Comparison of ENCODE assay signal across 8 mouse cellular contexts in the genomic region with DNA sequence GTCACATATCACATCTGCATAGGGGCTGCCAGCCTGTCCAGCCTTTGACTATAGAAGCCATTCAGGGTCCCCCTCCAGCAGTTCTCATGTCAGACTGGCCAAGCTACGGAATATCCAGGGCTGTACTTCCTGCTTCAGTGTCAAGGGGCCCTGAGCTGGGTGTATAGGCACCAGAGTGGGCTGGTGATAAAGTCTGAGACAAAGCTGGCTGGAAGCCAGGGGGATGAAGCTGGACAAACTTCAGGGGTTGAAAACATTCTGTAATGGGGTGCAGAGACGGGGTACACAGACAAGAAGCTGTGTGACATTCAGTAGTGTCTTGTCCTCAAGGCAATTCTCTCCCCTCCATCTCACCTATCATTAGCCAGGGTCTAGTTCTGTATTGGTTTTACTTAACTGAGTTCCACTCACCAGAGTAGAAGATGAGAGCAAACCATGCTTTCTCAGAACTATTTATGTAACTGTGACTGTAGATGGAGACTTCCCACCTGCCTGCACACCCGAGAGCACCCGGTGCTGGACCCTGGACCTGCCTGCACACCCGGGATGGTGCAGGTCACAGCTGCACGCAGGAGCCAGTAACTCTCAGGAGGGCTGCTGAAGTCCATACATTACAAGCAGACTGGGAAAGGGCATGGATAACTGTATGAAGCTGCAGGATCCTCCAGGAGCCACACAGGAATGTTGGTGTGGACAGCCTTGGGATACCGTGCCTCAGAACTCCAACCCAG. TPM values are rescaled to one million over a fixed set of nuclear protein-coding genes. Genes with fewer than 3 reads are reported as not detected.
DNase-seq lines count a peak whose midpoint lies in the region; ATAC-seq and TF ChIP-seq lines count a peak whose summit lies in the region.

No protein-coding gene starts in this region.

- H3K4me1 ChIP-seq in megakaryocyte, embryonic 14.5 days, result peaks cover 61% of the 10 kb centered on the region
- peaks cover 37% of the 10 kb centered on the region for H3K4me1 ChIP-seq in heart, embryonic 15.5 days (replicated peaks)
- H3K4me1 ChIP-seq in stomach, postnatal 0 days (replicated peaks; ENCODE audit: control insufficient read depth, insufficient read depth), result peaks cover 6% of the 10 kb centered on the region; the same call in 1 of the 2 replicates

- H3K9ac ChIP-seq in heart, embryonic 15.5 days, result peak overlapping the region; percentile 45
- H3K9ac ChIP-seq in stomach, postnatal 0 days (ENCODE audit: low read length), result peak overlapping the region; percentile 55

- no peaks in the 10 kb centered on the region for H3K27me3 ChIP-seq in megakaryocyte, embryonic 14.5 days (replicated peaks)
- H3K27me3 ChIP-seq in heart, embryonic 15.5 days, result no peaks in the 10 kb centered on the region
- no peaks in the 10 kb centered on the region for H3K27me3 ChIP-seq in stomach, postnatal 0 days (ENCODE audit: control insufficient read depth, insufficient read depth, low read length)

- H3K27ac ChIP-seq in heart, embryonic 15.5 days, result peak overlapping the region; percentile 71
- 0 out of 2 replicates have a peak overlapping the region, but pooled peaks have one; percentile 30 for H3K27ac ChIP-seq in stomach, postnatal 0 days (replicated peaks)

- peak overlapping the region; percentile 96 for H3K4me3 ChIP-seq in megakaryocyte, embryonic 14.5 days (replicated peaks)
- peak overlapping the region; percentile 52 for H3K4me3 ChIP-seq in heart, embryonic 15.5 days
- peak overlapping the region; percentile 53 for H3K4me3 ChIP-seq in stomach, postnatal 0 days (ENCODE audit: low read depth, low read length)

- 36% methylated on average over 7 of the region's 7 CpGs for whole genome bisulfite sequencing in heart, embryonic 15.5 days
- WGBS in stomach, postnatal 0 days, result 33% methylated on average over 7 of the region's 7 CpGs

- no peak for ATAC-seq in megakaryocyte, adult 5-6 weeks (ENCODE audit: poor library complexity, severe bottlenecking)
- no peak for ATAC-seq in heart, embryonic 15.5 days (replicated peaks; ENCODE audit: insufficient number of reproducible peaks, insufficient read depth, low FRiP score, low read depth)
- ATAC-seq in stomach, postnatal 0 days (ENCODE audit: low FRiP score, low TSS enrichment), result 0 out of 2 replicates have a peak, but pooled peaks have one; percentile 30

- peaks cover 36% of the 10 kb centered on the region for H3K36me3 ChIP-seq in megakaryocyte, embryonic 14.5 days (replicated peaks; ENCODE audit: low read length)
- H3K36me3 ChIP-seq in heart, embryonic 15.5 days, result peaks cover 7% of the 10 kb centered on the region; the same call in 1 of the 2 replicates
- H3K36me3 ChIP-seq in stomach, postnatal 0 days (ENCODE audit: control insufficient read depth, insufficient read depth, low read length), result peaks cover 6% of the 10 kb centered on the region; the same call in 1 of the 2 replicates

- peak overlapping the region; percentile 79 for H3K4me2 ChIP-seq in heart, embryonic 15.5 days
- H3K4me2 ChIP-seq in stomach, postnatal 0 days (replicated peaks; ENCODE audit: low read depth), result peak overlapping the region; percentile 76

- no peaks in the 10 kb centered on the region for H3K9me3 ChIP-seq in megakaryocyte, embryonic 14.5 days
- no peaks in the 10 kb centered on the region for H3K9me3 ChIP-seq in heart, embryonic 15.5 days (replicated peaks)
- no peaks in the 10 kb centered on the region for H3K9me3 ChIP-seq in stomach, postnatal 0 days (ENCODE audit: control insufficient read depth, low read length)

- DNase-seq in kidney, postnatal 4 days, result peak; percentile 32 to 55
- peak; percentile 35 for DNase-seq in stomach, postnatal 0 days (ENCODE audit: low spot score)
- no peak for DNase-seq in B cell, adult 2 months
- no peak for DNase-seq in urinary bladder, adult 2 months (ENCODE audit: low spot score)
- DNase-seq in testis, postnatal 14 days (ENCODE audit: low spot score), result no peak

- TF ChIP-seq EP300 in stomach, postnatal 0 days (optimal IDR thresholded peaks at IDR 0.05), result no peak

- TF ChIP-seq CTCF in stomach, postnatal 0 days (IDR thresholded peaks at IDR 0.05; ENCODE audit: low read depth), result no peak

RNA-seq across cellular contexts. Expression of a gene that starts 1.9 kb away (rescaled TPM):
- polyA plus RNA-seq in megakaryocyte, embryonic 14.5 days (2012; ENCODE audit: insufficient read depth, low replicate concordance), result 5.0 TPM in 1 of 2 replicates, not detected in the other
- 59.0 and 67.2 TPM in 2 replicates for total RNA-seq in megakaryocyte, adult 5-6 weeks (2015)
- total RNA-seq in megakaryocyte, adult 5-6 weeks (2017), result 54.1 and 62.0 TPM in 2 replicates
- polyA plus RNA-seq in heart, embryonic 15.5 days (2015; fragmentation: Nextera tagmentation; extraction: Ambion mirVana), result 8.9 and 13.6 TPM in 2 replicates
- 12.8 and 14.4 TPM in 2 replicates for polyA plus RNA-seq in stomach, postnatal 0 days (2015; fragmentation: Nextera tagmentation; extraction: Ambion mirVana)
- 30.5 and 54.8 TPM in 2 replicates for polyA plus RNA-seq in urinary bladder, adult 2 months (2012; rRNA removed)

RNA-seq across cellular contexts. Expression of a gene that starts 32.5 kb away (rescaled TPM):
- polyA plus RNA-seq in megakaryocyte, embryonic 14.5 days (2012; ENCODE audit: insufficient read depth, low replicate concordance), result 0.45 TPM in 1 of 2 replicates, not detected in the other
- total RNA-seq in megakaryocyte, adult 5-6 weeks (2015), result 13.1 and 15.9 TPM in 2 replicates
- total RNA-seq in megakaryocyte, adult 5-6 weeks (2017), result 12.0 and 15.0 TPM in 2 replicates
- polyA plus RNA-seq in heart, embryonic 15.5 days (2015; fragmentation: Nextera tagmentation; extraction: Ambion mirVana), result 0.25 and 0.30 TPM in 2 replicates
- 0.22 and 0.33 TPM in 2 replicates for polyA plus RNA-seq in stomach, postnatal 0 days (2015; fragmentation: Nextera tagmentation; extraction: Ambion mirVana)
- 0.98 and 1.6 TPM in 2 replicates for polyA plus RNA-seq in urinary bladder, adult 2 months (2012; rRNA removed)

RNA-seq across cellular contexts. Expression of a gene that starts 43.1 kb away (rescaled TPM):
- 18.6 and 145 TPM in 2 replicates for polyA plus RNA-seq in megakaryocyte, embryonic 14.5 days (2012; ENCODE audit: insufficient read depth, low replicate concordance)
- total RNA-seq in megakaryocyte, adult 5-6 weeks (2015), result 6.1 and 8.5 TPM in 2 replicates
- total RNA-seq in megakaryocyte, adult 5-6 weeks (2017), result 4.6 and 12.1 TPM in 2 replicates
- 3.2 and 3.7 TPM in 2 replicates for polyA plus RNA-seq in heart, embryonic 15.5 days (2015; fragmentation: Nextera tagmentation; extraction: Ambion mirVana)
- polyA plus RNA-seq in stomach, postnatal 0 days (2015; fragmentation: Nextera tagmentation; extraction: Ambion mirVana), result 5.0 and 7.3 TPM in 2 replicates
- polyA plus RNA-seq in urinary bladder, adult 2 months (2012; rRNA removed), result 20.8 and 23.2 TPM in 2 replicates

RNA-seq across cellular contexts. Expression of a gene that starts 43.6 kb away (rescaled TPM):
- 1.6 and 5.7 TPM in 2 replicates for polyA plus RNA-seq in megakaryocyte, embryonic 14.5 days (2012; ENCODE audit: insufficient read depth, low replicate concordance)
- total RNA-seq in megakaryocyte, adult 5-6 weeks (2015), result 0.51 and 0.68 TPM in 2 replicates
- total RNA-seq in megakaryocyte, adult 5-6 weeks (2017), result 0.18 and 0.57 TPM in 2 replicates
- polyA plus RNA-seq in heart, embryonic 15.5 days (2015; fragmentation: Nextera tagmentation; extraction: Ambion mirVana), result 0.75 and 0.84 TPM in 2 replicates
- polyA plus RNA-seq in stomach, postnatal 0 days (2015; fragmentation: Nextera tagmentation; extraction: Ambion mirVana), result 3.0 and 3.4 TPM in 2 replicates
- polyA plus RNA-seq in urinary bladder, adult 2 months (2012; rRNA removed), result 14.9 and 16.1 TPM in 2 replicates

RNA-seq across cellular contexts. Expression of a gene that starts 52.4 kb away (rescaled TPM):
- 18.6 and 56.2 TPM in 2 replicates for polyA plus RNA-seq in megakaryocyte, embryonic 14.5 days (2012; ENCODE audit: insufficient read depth, low replicate concordance)
- total RNA-seq in megakaryocyte, adult 5-6 weeks (2015), result 11.8 and 13.6 TPM in 2 replicates
- total RNA-seq in megakaryocyte, adult 5-6 weeks (2017), result 39.2 and 43.7 TPM in 2 replicates
- 4.3 TPM in 2 replicates for polyA plus RNA-seq in heart, embryonic 15.5 days (2015; fragmentation: Nextera tagmentation; extraction: Ambion mirVana)
- 3.6 and 4.0 TPM in 2 replicates for polyA plus RNA-seq in stomach, postnatal 0 days (2015; fragmentation: Nextera tagmentation; extraction: Ambion mirVana)
- 34.8 and 37.5 TPM in 2 replicates for polyA plus RNA-seq in urinary bladder, adult 2 months (2012; rRNA removed)

Comparison
In these comparisons a context has a peak if more than half of its experiments do, and no peak if none do; other contexts are left out.
1. DNase-seq: peak in kidney, postnatal 4 days (2 of 2) and stomach, postnatal 0 days (single experiment); none in B cell, adult 2 months (0 of 2), urinary bladder, adult 2 months (single experiment) and testis, postnatal 14 days (single experiment).
2. Peak in every context shown above with its lines, with median percentiles within 50 percentile points of each other: H3K4me3 ChIP-seq.